Mouse (Mus musculus): ENCODE results near the gene Nsd2. TPM values are rescaled to one million over a fixed set of nuclear protein-coding genes. Genes with fewer than 3 reads are reported as not detected.
"Not testable (repeated sequence)": the region's sequence is repeated elsewhere in the genome, so short reads cannot be mapped to it uniquely, and the experiment has no call there.

The Nsd2 gene
- polyA plus RNA-seq, 1 experiment from 2014 or later = 43.0 TPM

DNA sequence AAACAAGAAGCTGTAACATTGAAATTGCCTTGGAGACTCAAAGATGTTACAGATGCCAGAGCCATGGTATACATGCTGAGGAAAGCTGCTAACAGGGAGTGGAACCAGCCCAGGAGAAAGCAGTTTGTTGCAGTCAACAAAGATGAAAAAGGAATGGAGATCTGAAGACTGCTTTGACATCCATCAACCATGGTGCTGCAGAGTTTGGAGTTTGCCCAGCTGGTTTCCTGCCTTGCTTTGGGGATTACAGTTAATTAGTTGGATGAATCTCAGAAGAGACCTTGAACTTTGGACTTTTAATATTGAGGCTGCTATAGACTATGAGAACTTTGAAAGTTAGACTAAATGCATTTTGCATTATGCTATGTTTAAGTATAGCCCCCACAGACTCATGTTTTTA, 94.5 kb downstream of the Nsd2 start:
- not testable (repeated sequence) for H3K4me1 ChIP-seq (replicated peaks; ENCODE audit: control insufficient read depth, insufficient read depth, low read length); ATAC-seq (ENCODE audit: low read depth); H3K9me3 ChIP-seq (ENCODE audit: control insufficient read depth, low read length); H3K27ac ChIP-seq (ENCODE audit: low read length); H3K4me2 ChIP-seq (ENCODE audit: low read depth, low read length); H3K27me3 ChIP-seq (ENCODE audit: control insufficient read depth, insufficient read depth, low read depth, low read length); H3K9ac ChIP-seq (ENCODE audit: low read length); H3K4me3 ChIP-seq (ENCODE audit: low read length)
- peaks cover 24% of the 10 kb centered on the region for H3K36me3 ChIP-seq (ENCODE audit: control insufficient read depth, insufficient read depth, low read length)

GRCm38 (mm10) chr5:33916616-33917015, 96.1 kb downstream of the Nsd2 start:
- not testable (repeated sequence) for H3K9ac ChIP-seq (ENCODE audit: low read length); H3K4me1 ChIP-seq (replicated peaks; ENCODE audit: control insufficient read depth, insufficient read depth, low read length); H3K27ac ChIP-seq (ENCODE audit: low read length); H3K9me3 ChIP-seq (ENCODE audit: control insufficient read depth, low read length); ATAC-seq (ENCODE audit: low read depth); H3K4me2 ChIP-seq (ENCODE audit: low read depth, low read length); H3K27me3 ChIP-seq (ENCODE audit: control insufficient read depth, insufficient read depth, low read depth, low read length); H3K4me3 ChIP-seq (ENCODE audit: low read length)
- 93% methylated on average over 2 of the region's 2 CpGs for WGBS
- peaks cover 34% of the 10 kb centered on the region for H3K36me3 ChIP-seq (ENCODE audit: control insufficient read depth, insufficient read depth, low read length)

DNA sequence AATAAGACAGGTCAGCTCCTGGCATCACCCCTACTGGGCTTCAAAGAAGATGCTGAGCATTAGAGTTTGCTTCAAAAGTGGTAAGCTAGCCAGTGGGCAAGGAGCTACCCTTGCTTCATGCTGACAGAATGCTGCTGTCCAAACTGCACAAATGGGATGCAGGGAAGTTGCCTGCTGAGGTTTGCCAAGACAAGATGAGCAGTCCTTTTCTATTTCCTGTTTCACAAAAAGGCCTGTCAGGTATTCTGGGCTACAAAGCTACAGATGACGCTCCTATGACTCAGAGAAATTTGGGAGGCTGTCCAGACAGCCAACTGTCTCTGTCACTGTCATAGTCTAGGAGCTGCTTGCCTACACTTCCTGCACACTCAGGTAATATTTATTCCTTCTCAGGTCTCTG, 98.9 kb downstream of the Nsd2 start:
- no peak overlapping the region for H3K4me2 ChIP-seq (ENCODE audit: low read depth, low read length)
- ATAC-seq (ENCODE audit: low read depth) = no peak
- peaks cover 31% of the 10 kb centered on the region for H3K36me3 ChIP-seq (ENCODE audit: control insufficient read depth, insufficient read depth, low read length)
- H3K4me1 ChIP-seq (replicated peaks; ENCODE audit: control insufficient read depth, insufficient read depth, low read length) = no peaks in the 10 kb centered on the region
- H3K27me3 ChIP-seq (ENCODE audit: control insufficient read depth, insufficient read depth, low read depth, low read length) = no peaks in the 10 kb centered on the region
- H3K9me3 ChIP-seq (ENCODE audit: control insufficient read depth, low read length) = no peaks in the 10 kb centered on the region
- no peak overlapping the region for H3K9ac ChIP-seq (ENCODE audit: low read length)
- H3K27ac ChIP-seq (ENCODE audit: low read length) = no peak overlapping the region
- no peak overlapping the region for H3K4me3 ChIP-seq (ENCODE audit: low read length)
- 91% methylated on average over 1 of the region's 1 CpGs for WGBS

GRCm38 (mm10) chr5:33920037-33920436, 99.5 kb downstream of the Nsd2 start:
- no peak for ATAC-seq (ENCODE audit: low read depth)
- H3K4me2 ChIP-seq (ENCODE audit: low read depth, low read length) = no peak overlapping the region
- WGBS = 96% methylated on average over 2 of the region's 2 CpGs
- H3K27me3 ChIP-seq (ENCODE audit: control insufficient read depth, insufficient read depth, low read depth, low read length) = no peaks in the 10 kb centered on the region
- no peak overlapping the region for H3K9ac ChIP-seq (ENCODE audit: low read length)
- no peak overlapping the region for H3K4me3 ChIP-seq (ENCODE audit: low read length)
- no peaks in the 10 kb centered on the region for H3K9me3 ChIP-seq (ENCODE audit: control insufficient read depth, low read length)
- no peak overlapping the region for H3K27ac ChIP-seq (ENCODE audit: low read length)
- no peaks in the 10 kb centered on the region for H3K4me1 ChIP-seq (replicated peaks; ENCODE audit: control insufficient read depth, insufficient read depth, low read length)
- H3K36me3 ChIP-seq (ENCODE audit: control insufficient read depth, insufficient read depth, low read length) = peaks cover 31% of the 10 kb centered on the region

DNA sequence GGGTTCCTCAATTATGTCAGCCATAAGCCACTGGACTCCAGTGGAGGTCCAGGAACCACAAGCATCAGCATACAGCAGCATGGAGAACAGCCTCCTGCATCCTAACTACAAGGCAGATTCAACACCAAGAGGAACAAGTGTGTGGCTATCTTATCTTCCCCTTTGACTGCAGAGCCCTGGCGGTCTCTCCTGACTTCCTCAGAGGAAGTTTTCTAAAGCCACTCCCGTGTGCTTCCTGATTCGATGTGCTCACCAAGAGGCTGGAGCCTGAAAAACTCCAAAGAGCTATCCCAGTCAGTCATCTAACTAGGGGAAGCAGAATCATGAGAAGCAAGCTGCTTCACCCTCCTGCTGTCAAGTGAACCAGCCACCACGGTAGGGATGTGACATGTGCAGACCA, 100.4 kb downstream of the Nsd2 start:
- Histone ChIP-seq H3K4me3 (ENCODE audit: low read length) (no peak overlapping the region), H3K27ac (ENCODE audit: low read length) (no peak overlapping the region), H3K27me3 (ENCODE audit: control insufficient read depth, insufficient read depth, low read depth, low read length) (no peaks in the 10 kb centered on the region), H3K9me3 (ENCODE audit: control insufficient read depth, low read length) (no peaks in the 10 kb centered on the region; the same call in 1 of the 2 replicates), H3K4me2 (ENCODE audit: low read depth, low read length) (no peak overlapping the region), H3K4me1 (replicated peaks; ENCODE audit: control insufficient read depth, insufficient read depth, low read length) (no peaks in the 10 kb centered on the region), H3K9ac (ENCODE audit: low read length) (no peak overlapping the region), H3K36me3 (ENCODE audit: control insufficient read depth, insufficient read depth, low read length) (peaks cover 27% of the 10 kb centered on the region)
- no peak for ATAC-seq (ENCODE audit: low read depth)
- 61% methylated on average over 4 of the region's 4 CpGs for WGBS

DNA sequence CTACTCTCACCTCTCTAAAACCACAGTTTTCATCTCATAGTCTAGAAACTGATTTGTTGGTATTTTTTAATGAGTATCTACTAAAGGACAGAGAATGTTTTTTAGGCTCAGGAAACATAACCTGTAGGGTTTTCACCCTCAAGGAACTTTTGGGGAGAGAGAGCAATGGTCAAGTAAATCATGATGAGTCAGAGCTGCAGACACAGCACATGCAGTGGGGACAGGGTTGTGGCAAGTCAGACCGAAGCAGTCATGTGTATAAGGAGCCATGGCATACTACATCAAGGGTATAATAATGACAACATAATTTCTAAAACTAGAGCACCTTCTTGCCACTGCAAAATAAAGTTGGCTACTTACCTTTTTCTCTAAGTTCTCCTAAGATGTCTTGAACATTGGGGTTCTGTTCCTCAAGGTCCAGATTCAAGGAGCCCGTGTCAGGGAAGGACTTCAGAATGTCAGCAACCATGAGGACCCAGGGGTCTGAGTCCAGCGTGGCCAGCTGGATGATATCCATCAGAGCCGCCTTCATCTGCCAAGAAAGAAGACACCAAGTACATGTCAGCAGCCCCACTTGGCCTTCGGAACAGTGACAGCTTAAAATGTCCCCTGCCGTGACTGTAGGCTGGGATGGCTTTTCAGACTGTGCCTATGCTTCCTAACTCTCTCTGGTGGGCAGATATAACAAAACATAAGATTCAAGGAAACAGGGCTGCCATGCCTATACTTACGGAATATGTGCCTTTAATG, 101.1 kb downstream of the Nsd2 start:
- Histone ChIP-seq H3K4me3 (ENCODE audit: low read length) (no peak overlapping the region), H3K27ac (ENCODE audit: low read length) (no peak overlapping the region), H3K9ac (ENCODE audit: low read length) (no peak overlapping the region), H3K9me3 (ENCODE audit: control insufficient read depth, low read length) (no peaks in the 10 kb centered on the region; the same call in 1 of the 2 replicates), H3K36me3 (ENCODE audit: control insufficient read depth, insufficient read depth, low read length) (peaks cover 26% of the 10 kb centered on the region), H3K27me3 (ENCODE audit: control insufficient read depth, insufficient read depth, low read depth, low read length) (no peaks in the 10 kb centered on the region), H3K4me2 (ENCODE audit: low read depth, low read length) (no peak overlapping the region), H3K4me1 (replicated peaks; ENCODE audit: control insufficient read depth, insufficient read depth, low read length) (no peaks in the 10 kb centered on the region)
- ATAC-seq (ENCODE audit: low read depth) = no peak
- WGBS = 77% methylated on average over 7 of the region's 7 CpGs

- no peaks in the 10 kb centered on the region for H3K4me1 ChIP-seq (replicated peaks; ENCODE audit: control insufficient read depth, insufficient read depth, low read length)
- no peak overlapping the region for H3K4me3 ChIP-seq (ENCODE audit: low read length)
- no peak overlapping the region for H3K4me2 ChIP-seq (ENCODE audit: low read depth, low read length)
- H3K27ac ChIP-seq (ENCODE audit: low read length) = no peak overlapping the region
- 42% methylated on average over 2 of the region's 2 CpGs for WGBS
- peaks cover 27% of the 10 kb centered on the region for H3K36me3 ChIP-seq (ENCODE audit: control insufficient read depth, insufficient read depth, low read length)
- H3K9me3 ChIP-seq (ENCODE audit: control insufficient read depth, low read length) = no peaks in the 10 kb centered on the region; the same call in 1 of the 2 replicates
- H3K27me3 ChIP-seq (ENCODE audit: control insufficient read depth, insufficient read depth, low read depth, low read length) = no peaks in the 10 kb centered on the region
- ATAC-seq (ENCODE audit: low read depth) = no peak
- no peak overlapping the region for H3K9ac ChIP-seq (ENCODE audit: low read length)
Observed at GRCm38 (mm10) chr5:33922566-33922965, 102.0 kb downstream of the Nsd2 start.

DNA sequence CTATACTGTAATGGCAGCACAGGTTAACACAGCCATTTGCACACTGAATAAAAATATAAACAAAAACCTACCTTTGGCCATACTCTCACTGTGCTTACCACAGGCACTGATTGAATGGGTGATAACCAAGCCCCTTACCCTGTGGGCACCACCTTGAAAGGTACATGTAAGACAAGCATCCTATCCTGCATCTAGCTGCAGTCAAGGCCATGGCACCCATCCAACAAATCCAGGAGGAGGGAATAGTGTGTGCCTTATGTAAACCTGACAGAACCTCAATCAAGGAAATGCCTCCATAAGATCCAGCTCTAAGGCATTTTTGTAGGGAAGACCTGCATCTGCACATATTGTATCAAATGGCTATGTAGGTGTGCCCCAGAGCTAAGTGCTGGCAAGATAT, 105.6 kb downstream of the Nsd2 start:
- Histone ChIP-seq H3K9ac (ENCODE audit: low read length) (no peak overlapping the region), H3K36me3 (ENCODE audit: control insufficient read depth, insufficient read depth, low read length) (peaks cover 31% of the 10 kb centered on the region), H3K4me2 (ENCODE audit: low read depth, low read length) (no peak overlapping the region)

DNA sequence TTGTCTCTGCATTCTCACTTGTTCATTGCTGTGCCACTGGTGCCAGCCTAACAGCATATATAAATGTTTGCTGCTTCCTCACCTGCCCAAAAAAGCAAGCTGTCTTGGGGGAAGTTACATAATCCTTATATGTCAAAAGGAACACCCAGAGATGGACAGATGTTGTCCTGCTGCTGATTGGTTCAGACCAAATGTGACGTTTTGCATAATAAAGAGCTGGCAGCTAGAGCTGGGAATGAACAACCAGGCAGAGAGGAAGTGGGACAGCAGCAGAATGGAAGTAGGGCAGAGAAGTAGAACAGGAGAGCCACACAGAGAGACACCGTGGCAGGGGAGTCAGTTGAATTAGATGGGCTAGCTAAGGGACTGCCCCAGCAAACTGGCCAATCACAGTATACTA, 111.9 kb downstream of the Nsd2 start:
- H3K9ac ChIP-seq (ENCODE audit: low read length) = no peak overlapping the region
- peaks cover 3% of the 10 kb centered on the region; the same call in 1 of the 2 replicates for H3K9me3 ChIP-seq (ENCODE audit: control insufficient read depth, low read length)
- H3K36me3 ChIP-seq (ENCODE audit: control insufficient read depth, insufficient read depth, low read length) = peaks cover 24% of the 10 kb centered on the region
- ATAC-seq (ENCODE audit: low read depth) = no peak
- no peak overlapping the region for H3K27ac ChIP-seq (ENCODE audit: low read length)
- H3K4me1 ChIP-seq (replicated peaks; ENCODE audit: control insufficient read depth, insufficient read depth, low read length) = peaks cover 17% of the 10 kb centered on the region
- no peak overlapping the region for H3K4me2 ChIP-seq (ENCODE audit: low read depth, low read length)
- no peak overlapping the region for H3K4me3 ChIP-seq (ENCODE audit: low read length)
- 84% methylated on average over 2 of the region's 2 CpGs for WGBS
- no peaks in the 10 kb centered on the region for H3K27me3 ChIP-seq (ENCODE audit: control insufficient read depth, insufficient read depth, low read depth, low read length)

More for the DNA sequence above, 105.6 kb downstream of the Nsd2 start:
- no peak for ATAC-seq (ENCODE audit: low read depth)
- Histone ChIP-seq H3K9me3 (ENCODE audit: control insufficient read depth, low read length) (peaks cover 3% of the 10 kb centered on the region; the same call in 1 of the 2 replicates), H3K4me1 (replicated peaks; ENCODE audit: control insufficient read depth, insufficient read depth, low read length) (no peaks in the 10 kb centered on the region), H3K27me3 (ENCODE audit: control insufficient read depth, insufficient read depth, low read depth, low read length) (no peaks in the 10 kb centered on the region), H3K27ac (ENCODE audit: low read length) (no peak overlapping the region), H3K4me3 (ENCODE audit: low read length) (no peak overlapping the region)

Data from lung, embryonic 16.5 days (tissue).